Mouse (Mus musculus): ENCODE measurements at regions not wholly inside any gene's neighbourhood (a gene's known extent, or its start where the extent isn't known, plus 50 kb on each side); places are given as distances from the start of the nearest gene placed in this dataset.

DNA sequence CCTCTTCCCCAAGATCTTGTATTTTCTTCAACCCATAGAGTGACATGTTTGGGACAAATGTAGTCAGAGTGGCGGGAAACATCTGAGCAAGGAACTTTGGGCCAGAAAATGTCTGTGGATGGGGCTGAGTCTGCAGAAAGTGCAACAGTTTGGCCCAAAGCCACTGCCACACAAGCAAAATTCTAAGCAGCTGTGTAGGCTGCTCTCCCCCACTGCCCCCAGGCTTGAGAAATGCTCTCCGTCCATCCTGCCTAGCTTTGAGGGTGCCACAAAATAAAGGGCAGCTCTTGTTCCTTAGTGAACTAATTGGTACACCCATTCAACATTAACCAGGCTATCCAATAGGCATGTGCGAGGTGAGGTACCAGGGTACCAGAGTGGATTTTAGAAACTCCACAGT, 205.2 kb upstream of the Kbtbd8 start:
- no peak for DNase-seq (ENCODE audit: low spot score in 2 of 2)

DNA sequence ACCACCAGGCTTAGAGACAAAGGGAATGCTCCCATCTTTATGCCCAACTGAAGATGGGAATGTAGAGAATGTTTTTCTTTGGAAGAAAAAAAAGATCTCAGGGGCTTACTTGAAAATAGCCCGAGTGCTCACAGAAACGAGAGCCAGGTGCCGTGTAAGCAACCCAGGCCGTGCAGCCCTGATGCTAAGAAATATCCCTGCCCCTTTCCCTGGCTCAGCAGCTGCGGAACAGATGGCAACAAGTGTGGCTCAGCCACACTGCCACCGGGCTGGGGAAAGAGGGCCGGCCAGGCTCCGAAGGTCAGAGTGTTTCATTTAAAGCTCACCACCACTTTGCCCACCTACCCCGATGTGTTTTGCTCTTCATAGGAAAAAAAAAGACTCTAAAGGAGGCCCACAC, 205.7 kb upstream of the Kbtbd8 start:
- no peak for DNase-seq (ENCODE audit: low spot score in 2 of 2)

DNA sequence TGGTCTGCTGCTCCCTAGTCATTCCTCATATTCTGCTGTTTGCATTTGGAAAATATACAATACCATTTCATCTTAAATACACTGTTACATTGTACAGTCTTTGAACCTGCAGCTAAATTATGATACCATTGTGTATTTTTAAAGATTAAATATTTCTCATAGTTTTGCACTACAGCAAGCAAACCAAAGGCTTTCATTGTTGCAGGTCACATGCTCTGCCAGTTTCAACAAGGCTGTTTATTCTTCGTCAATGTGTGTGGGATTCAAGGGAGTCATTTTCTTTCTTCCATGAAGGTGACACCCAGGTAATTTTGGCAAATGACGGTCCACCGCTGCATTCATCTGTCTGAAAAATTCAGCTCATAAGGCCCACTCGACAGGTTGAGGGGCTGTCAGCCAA, 200.9 kb upstream of the Lrig1 start:
- no peak for DNase-seq (ENCODE audit: low spot score in 2 of 2)

DNA sequence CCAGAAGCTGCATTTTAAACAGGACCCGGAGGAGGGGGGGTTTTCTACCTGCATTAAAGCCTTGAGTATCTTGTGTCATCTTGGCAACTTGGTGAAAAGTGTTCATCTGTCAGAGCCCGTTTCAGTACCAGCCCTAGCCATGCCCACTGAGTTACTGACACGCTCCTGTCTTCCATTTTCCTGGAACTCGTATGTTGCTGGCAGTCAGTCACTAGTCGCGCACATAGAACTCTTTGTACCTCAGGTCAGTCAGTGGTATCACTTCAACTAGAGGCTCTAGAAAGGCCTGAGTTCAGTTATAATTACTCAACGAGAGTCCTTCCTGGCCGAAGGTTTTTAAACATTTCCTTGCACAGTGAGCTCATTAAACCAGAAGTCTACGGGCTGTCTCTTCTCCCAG, 198.9 kb upstream of the Lrig1 start:
- DNase-seq (ENCODE audit: low spot score in 2 of 2) = no peak

DNA sequence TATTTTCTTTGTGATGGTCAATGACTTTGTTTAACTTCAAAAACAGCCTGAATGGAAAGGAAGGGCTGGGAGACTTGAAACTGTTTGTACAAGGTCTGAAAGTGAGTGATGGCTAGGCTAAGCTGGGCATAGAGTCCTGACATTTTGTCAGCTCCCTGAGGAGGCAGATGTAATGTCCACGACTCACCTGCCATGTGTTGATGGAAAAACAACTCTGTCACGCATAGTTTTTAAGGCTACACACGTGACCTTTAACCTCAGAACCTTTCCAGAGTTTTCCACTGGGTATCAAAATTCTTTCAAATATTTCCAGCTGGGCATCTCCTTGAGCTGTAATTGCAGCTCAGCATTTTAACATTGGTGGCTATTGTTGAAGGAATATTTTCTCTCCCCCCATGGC, 190.2 kb upstream of the Lrig1 start:
- DNase-seq (ENCODE audit: low spot score in 2 of 2) = no peak

DNA sequence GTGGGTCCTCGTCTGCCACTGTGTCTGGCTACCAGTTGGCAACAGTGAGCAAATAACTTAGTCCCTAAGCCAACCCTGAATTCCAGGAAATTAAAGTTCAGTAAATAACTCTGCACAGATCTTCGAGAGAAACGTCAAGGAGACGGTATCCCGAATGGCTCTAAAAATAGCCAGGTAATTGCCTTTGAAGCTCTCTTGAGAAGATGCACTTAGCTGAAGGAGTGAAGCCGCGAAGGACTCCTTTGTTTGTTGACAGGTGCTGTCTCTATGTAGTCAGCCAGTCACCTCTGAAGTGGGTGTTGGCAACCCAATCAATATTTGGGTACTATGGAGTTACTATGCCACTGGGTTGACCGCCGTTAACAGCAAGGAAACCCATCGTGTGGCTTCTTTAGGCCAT, 189.3 kb upstream of the Lrig1 start:
- no peak for DNase-seq (ENCODE audit: low spot score in 2 of 2)

DNA sequence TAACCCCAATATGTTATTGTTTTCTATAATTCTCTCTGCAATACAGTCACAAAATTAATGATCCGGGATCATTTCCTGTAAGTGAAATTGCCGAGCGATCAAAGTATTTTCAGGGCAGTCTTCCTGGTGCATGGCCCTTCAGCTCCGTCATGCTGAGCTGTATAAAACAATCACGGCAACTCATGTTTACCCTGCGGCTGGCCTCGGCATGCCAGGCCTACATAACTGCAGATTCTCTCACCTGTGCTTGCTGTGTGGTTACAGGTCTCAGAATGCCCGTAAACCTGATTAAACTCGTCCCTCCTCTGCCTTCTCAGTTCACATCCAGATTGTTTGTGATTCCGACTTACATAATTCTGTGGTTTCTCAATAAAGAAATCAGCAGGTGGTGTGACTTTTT, 181.2 kb upstream of the Lrig1 start:
- no peak for DNase-seq (ENCODE audit: low spot score in 2 of 2)

DNA sequence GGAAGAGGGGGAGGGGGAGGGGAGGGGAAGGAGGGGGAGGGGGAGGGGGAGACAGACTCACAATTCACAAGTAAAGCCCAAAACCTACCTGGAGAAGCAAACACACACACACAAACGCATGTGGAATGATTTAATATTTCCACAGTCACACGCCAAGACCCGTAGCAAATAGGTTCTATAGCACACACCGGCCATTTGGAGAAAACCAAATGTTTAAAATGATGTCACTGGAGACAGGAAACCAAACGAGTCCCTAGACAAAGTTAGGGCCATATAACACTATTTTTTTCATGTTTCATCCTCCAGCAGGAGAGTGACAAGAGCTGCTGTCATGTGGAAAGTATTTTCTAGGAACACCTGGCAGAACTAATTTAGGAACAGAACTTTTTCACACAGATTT, 175.9 kb upstream of the Lrig1 start:
- no peak for DNase-seq (ENCODE audit: low spot score in 2 of 2)

DNA sequence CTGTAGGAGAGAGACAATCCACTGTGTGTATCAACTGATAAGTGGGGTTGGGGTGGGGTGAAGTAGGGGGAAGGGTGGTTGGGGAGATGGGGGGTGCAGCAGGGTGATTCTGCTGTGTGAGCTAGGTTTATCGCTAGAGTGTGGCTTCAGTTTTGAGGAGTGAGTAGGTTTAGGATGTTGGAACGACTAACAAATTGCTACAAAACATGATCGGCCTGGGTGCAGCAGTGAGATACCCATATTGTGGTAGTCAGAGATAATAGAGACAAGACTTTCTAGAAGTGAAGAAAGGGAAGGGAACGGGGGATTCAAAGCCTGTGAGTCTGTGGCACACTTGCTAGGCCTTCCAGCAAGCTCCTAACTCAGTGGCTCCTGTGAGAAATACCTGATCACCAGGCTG, 175.1 kb upstream of the Lrig1 start:
- no peak for DNase-seq (ENCODE audit: low spot score in 2 of 2)

DNA sequence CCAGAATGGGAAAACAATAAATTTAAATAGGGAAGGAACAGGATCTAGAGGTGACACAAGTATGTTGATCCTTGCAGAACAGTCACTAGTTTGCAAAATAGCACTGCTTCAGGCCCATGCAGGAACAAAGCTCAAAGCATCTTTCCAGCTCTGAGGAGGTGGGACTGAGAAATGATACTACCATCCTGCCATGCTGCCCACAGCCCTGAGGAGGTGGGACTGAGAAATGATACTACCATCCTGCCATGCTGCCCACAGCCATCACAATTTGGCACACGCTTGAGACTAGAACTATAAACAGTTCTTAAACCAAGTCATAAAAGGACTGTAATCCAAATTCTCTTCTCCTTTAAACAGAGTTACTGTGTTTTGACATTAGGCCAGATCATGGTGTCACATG, 174.5 kb upstream of the Lrig1 start:
- DNase-seq (ENCODE audit: low spot score in 2 of 2) = peak; percentile 2 to 6

DNA sequence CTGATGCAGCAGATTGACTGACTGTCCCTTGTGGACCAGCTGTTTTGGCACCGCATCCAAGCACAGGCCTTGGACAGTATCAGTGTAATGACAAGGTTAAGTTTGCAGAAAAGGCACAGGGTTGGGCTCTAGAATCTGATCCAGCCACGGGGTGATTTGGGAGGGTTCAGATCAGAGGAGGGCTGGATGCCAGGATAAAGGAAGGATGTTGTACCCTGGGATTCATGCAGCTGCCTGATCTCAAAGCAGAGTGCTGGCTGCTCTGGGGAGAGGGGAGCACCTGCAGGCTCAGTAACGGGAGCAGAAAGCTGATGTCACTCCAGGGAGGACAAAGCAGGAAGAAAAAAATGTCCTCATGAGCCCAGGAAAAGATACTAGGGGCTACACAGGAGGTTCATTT, 168.0 kb upstream of the Lrig1 start:
- no peak for DNase-seq (ENCODE audit: low spot score in 2 of 2)

DNA sequence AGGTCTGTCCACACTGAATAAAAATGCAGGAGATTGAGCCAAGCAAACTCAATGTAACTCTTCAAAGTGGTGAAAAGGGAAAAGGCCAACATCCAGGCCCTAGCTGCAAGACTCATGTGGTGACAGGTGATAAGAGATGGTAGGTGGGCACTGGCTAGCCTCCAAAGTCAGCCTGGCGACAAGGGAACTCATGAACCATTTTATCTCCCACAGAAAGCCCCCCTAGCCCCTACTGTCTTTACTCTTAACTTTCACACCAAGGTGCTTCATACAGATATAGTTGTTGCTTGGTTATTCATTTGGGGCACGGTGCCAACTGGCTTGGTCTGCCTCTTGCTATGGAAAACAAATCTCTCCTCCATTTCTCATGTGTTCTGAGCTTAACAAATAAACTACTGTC, 165.5 kb upstream of the Lrig1 start:
- no peak for DNase-seq (ENCODE audit: low spot score in 2 of 2)

DNA sequence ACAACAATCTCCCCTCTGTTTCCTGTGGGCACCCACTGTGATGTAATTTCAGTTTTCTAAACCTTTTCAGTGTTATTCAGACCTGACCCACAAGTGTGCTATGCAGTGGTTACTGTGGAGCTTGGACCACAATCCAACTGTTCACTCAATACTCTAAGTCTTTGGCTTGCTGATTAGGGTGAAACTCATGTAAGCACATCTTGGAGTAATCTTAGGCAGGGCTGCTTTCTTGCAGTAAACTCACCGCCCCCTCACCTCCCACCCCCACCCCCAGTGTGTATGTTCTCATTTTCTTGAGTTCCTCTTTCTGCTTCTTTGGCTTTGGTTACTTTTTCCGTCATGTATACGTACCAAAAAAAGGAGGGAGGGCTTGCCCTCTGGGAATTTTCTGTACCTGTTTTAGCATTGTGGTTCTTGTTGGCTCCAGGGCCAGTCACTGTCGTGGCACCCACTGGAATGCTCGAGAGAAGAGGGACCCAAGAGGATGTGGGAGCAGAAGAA, 158.2 kb upstream of the Lrig1 start:
- no peak for DNase-seq (ENCODE audit: low spot score in 2 of 2)

DNA sequence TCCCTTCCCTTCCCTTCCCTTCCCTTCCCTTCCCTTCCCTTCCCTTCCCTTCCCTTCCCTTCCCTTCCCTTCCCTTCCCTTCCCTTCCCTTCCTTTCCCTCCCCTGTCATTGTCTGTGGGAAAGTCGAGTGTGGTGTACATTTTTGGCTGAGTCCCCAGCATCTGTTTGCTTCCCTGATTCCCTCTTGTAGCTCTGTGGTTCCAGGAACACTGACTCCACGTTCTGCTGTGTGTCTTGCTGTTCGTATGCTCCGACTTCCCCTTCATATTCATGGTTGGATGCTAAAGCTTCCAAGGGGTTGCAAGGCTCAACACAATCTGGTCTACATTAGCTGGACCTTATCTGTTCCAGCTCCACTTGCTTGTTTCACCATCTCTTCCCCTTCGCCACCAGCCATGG, 150.2 kb upstream of the Lrig1 start:
- DNase-seq (ENCODE audit: low spot score in 2 of 2) = no peak

DNA sequence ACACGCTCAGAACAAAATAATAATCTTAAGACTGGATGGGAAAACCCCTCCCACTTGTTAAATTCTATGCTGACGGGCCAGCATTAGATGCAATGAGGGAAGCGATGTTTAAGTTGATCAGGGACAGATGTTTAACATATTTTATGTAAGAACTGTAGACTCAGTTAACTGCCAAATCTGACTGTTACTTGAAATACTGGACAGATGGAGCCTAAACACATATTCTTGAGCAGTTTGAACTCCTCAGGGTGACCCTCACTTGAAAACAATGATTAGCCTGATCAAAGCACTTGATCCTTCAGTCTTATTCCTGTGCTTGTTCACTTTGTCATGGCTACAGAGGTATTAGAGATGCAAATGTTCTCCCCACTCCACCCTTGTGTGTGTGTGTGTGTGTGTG, 149.6 kb upstream of the Lrig1 start:
- no peak for DNase-seq (ENCODE audit: low spot score in 2 of 2)

DNA sequence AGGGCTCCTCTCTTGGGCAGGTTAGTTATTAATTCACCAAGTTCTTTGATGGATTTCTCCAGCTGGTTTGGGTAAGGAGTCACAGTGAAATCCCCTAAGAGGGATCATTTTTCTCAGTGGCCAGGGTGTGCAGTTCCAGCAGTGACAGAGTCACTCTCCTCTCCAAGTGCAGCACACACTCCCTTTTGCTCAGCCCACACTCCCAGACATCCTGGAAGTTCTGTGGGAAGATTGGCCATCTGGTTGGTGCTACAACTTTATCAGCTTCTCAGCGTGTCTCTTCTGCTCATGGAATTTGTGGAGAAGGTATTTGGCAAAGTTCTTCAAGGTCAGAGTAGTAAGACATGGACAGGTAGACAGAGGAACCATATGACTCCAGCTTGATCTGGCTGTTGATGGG, 148.5 kb upstream of the Lrig1 start:
- DNase-seq (ENCODE audit: low spot score in 2 of 2) = peak; percentile 11 to 46

DNA sequence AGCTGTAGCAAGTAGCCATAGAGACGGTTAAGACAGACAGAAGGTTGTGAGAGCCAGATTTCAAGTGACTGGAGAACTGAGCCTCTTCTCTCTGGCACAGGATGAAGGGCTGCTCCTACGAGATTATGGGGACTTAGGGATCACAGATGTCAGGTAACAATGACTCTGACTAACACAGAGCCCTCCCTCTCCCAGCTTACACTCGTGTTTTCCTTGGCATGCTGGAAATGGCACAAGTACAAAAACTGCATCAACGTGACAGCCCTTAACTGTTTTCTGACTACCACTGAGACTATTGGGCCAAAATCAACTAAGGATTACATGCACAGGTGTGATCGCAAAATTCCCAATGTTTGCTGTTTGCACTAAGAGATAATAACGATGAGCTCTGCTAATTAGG, 145.9 kb upstream of the Lrig1 start:
- no peak for DNase-seq (ENCODE audit: low spot score in 2 of 2)

DNA sequence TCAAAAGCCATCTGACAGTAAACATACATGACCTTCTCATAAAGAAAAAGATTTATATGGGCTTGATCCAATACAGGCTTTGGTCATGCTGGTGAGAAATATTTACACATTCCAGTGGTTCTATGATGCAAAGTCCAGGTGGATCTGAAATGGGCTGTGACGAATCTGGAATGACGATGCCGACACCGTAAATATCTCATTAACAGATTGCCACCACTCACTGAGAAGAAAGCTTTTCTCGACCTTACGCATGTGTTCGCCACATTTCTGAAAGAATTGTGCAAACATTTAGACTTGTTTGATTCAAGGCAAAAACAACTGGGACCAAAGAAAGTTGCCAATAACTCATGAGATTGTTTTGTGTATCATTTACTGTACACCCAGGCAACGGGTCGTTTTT, 142.9 kb upstream of the Lrig1 start:
- DNase-seq (ENCODE audit: low spot score in 2 of 2) = no peak

DNA sequence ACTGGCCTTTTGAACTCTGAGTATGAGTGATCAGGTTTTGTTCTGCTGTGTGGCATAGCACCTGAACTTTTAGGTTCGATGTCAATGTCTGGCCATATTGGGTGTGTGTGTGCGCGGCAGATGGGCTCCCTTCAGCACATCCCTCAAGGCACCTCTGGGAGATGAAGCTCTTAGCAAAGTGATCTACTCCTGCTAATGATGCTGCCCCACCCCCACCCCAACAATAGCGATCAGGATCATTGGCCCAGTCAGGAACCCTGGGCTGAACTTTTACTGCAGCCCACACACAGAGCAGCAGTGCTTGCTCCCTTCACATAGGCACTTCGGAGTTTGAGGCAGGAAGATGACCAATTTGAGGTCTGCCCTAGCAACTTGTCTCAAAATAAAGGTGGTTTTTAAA, 141.9 kb upstream of the Lrig1 start:
- no peak for DNase-seq (ENCODE audit: low spot score in 2 of 2)

DNA sequence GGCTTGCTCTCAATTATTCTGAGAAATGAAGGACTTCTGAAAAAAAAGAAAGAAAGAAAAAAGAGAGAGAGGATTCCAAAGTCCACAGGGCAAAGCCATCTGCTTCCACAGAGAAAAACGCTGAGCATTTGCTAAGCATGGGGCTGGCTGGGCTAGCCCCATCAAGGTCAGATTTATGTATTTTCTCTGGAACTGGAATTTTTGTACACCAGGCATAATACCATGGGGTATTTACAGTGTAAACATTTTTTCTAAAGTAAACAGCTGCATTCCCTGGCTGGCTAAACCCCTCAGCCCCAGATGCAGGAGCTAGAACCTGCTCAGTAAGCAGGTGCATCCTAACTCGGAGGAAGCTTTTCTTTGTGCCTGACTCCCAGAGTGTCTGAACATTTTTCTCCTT, 135.8 kb upstream of the Lrig1 start:
- no peak for DNase-seq (ENCODE audit: low spot score in 2 of 2)

DNA sequence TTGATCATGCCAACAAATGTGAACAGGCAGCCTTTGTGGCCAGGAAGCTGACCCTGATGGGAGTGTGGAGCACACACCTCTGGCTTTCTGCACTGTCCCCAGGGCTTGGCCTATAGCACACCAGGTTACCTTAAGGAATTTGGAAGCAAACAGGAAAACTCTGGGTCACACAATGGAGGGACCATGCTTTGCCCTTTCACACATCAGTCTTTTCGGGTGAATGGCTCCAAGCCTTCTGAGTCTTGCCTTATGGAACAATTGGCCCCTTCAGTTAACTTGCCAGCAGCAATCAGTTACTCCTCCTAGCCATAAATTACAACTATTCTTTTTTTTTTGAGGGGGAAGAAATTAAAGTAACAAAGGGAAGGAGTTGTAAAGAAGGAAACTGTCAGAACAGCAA, 134.6 kb upstream of the Lrig1 start:
- DNase-seq (ENCODE audit: low spot score in 2 of 2) = no peak

DNA sequence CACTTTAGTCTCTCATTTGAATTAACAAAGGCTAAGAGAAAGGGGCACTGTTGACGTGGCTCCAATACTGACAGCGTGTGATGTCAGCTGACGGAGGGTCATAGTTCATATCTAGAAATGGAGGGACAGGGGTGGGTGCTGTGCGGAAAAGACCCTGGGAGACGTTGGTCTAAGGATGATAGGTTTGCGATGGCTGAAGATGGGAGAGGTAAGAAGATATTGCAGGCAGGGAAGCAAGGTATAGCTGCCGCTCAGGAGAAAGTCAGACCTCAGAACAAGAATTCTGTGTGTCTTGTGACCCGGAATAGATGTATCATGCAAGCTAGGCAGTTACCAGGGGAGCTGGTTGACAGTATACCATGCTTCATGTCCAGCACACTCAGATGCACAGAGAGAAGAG, 130.8 kb upstream of the Lrig1 start:
- DNase-seq (ENCODE audit: low spot score in 2 of 2) = no peak

DNA sequence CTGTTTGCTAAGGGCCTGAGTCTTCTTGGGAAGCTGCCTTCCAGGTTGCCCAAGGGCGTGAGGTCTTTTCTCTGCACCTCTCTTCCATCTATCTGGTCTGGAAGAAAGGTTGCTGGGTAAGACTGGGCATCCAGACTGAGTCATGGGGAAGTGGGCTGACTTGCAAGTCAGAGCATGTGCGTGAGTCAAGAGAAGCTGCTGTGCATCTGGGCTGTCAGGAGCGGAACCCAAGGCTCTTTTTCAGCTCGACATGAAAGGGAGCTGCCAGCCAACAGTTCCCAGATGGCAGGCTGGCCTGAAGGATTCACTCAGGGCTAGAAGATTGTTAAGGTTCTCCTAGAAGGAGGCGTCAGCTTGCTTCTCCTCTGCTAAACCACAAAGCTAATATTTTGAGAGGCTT, 129.3 kb upstream of the Lrig1 start:
- peak; percentile 30 to 56 for DNase-seq (ENCODE audit: low spot score in 2 of 2)

DNA sequence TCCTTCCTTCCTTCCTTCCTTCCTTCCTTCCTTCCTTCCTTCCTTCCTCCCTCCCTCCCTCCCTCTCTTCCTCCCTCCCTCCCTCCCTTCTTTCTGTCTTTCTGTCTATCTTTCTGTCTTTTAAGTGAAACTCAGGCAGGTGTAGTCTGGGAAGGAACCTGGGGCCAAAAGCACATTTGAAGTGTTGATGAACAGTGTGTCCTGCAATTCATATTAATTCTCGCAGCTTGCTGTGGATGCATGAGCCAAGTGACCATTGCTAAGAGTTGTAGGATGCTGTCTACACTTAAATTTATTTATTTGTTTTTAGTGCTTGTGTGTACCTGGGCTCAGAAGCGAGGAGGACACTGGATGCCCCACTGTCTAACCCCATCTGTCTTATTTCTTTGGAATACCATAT, 126.7 kb upstream of the Lrig1 start:
- DNase-seq (ENCODE audit: low spot score in 2 of 2) = no peak
